Mouse (Mus musculus): ENCODE measurements around the gene Shisa5. TPM values are rescaled to one million over a fixed set of nuclear protein-coding genes. Genes with fewer than 3 reads are reported as not detected.

Shisa5 gene
- total and polyA plus RNA-seq, 3 experiments = 41.0 to 71.7 TPM; not detected in 1

GRCm38 (mm10) chr9:109007025-109007780 lies 31.2 kb upstream of the Shisa5 start:
- TF ChIP-seq NRF1 (IDR thresholded peaks at IDR 0.05; ENCODE audit: insufficient read depth, low read depth, low read length, poor library complexity, severe bottlenecking) (no peak), JUND (IDR thresholded peaks at IDR 0.05; ENCODE audit: low read depth, low read length) (no peak)
- no peak overlapping the region for H3K4me3 ChIP-seq (ENCODE audit: control insufficient read depth in 1 of 2, insufficient read depth in 1 of 2, low read depth in 2 of 2, low read length in 2 of 2)
- no peak for DNase-seq (ENCODE audit: low read depth, low spot score)
- H3K4me1 ChIP-seq (ENCODE audit: control insufficient read depth in 1 of 2, insufficient read depth in 2 of 2, low read length in 2 of 2) = no peaks in the 10 kb centered on the region
- H3K79me2 ChIP-seq (ENCODE audit: control insufficient read depth, insufficient read depth, low read length, poor library complexity) = no peaks in the 10 kb centered on the region
- H3K27ac ChIP-seq (ENCODE audit: control insufficient read depth, low read depth, low read length) = no peak overlapping the region
- H3K27me3 ChIP-seq (ENCODE audit: control insufficient read depth in 1 of 2, insufficient read depth in 2 of 2, low read length in 2 of 2) = no peaks in the 10 kb centered on the region
- H3K9ac ChIP-seq (ENCODE audit: control insufficient read depth, low read depth, low read length, poor library complexity, severe bottlenecking) = no peak overlapping the region
- no peaks in the 10 kb centered on the region for H3K36me3 ChIP-seq (ENCODE audit: control insufficient read depth in 1 of 2, insufficient read depth in 2 of 2, low read length in 2 of 2)
- no peaks in the 10 kb centered on the region for H3K9me3 ChIP-seq (replicated peaks; ENCODE audit: insufficient read depth, low read length)

GRCm38 (mm10) chr9:109008081-109008480 lies 30.3 kb upstream of the Shisa5 start:
- no peak for DNase-seq (ENCODE audit: low read depth, low spot score)
- Histone ChIP-seq H3K79me2 (ENCODE audit: control insufficient read depth, insufficient read depth, low read length, poor library complexity) (no peaks in the 10 kb centered on the region), H3K9me3 (replicated peaks; ENCODE audit: insufficient read depth, low read length) (no peaks in the 10 kb centered on the region), H3K27me3 (ENCODE audit: control insufficient read depth in 1 of 2, insufficient read depth in 2 of 2, low read length in 2 of 2) (no peaks in the 10 kb centered on the region), H3K4me3 (ENCODE audit: control insufficient read depth in 1 of 2, insufficient read depth in 1 of 2, low read depth in 2 of 2, low read length in 2 of 2) (no peak overlapping the region), H3K9ac (ENCODE audit: control insufficient read depth, low read depth, low read length, poor library complexity, severe bottlenecking) (no peak overlapping the region), H3K36me3 (ENCODE audit: control insufficient read depth in 1 of 2, insufficient read depth in 2 of 2, low read length in 2 of 2) (no peaks in the 10 kb centered on the region), H3K27ac (ENCODE audit: control insufficient read depth, low read depth, low read length) (no peak overlapping the region), H3K4me1 (ENCODE audit: control insufficient read depth in 1 of 2, insufficient read depth in 2 of 2, low read length in 2 of 2) (no peaks in the 10 kb centered on the region)
- TF ChIP-seq MYC (IDR thresholded peaks at IDR 0.05; ENCODE audit: low read depth, low read length) = no peak
- TF ChIP-seq NRF1 (IDR thresholded peaks at IDR 0.05; ENCODE audit: insufficient read depth, low read depth, low read length, poor library complexity, severe bottlenecking) = no peak
- no peak for TF ChIP-seq SIN3A (IDR thresholded peaks at IDR 0.05; ENCODE audit: low read length)
- no peak for TF ChIP-seq GATA1 (IDR thresholded peaks at IDR 0.05; ENCODE audit: low read depth, low read length)
- TF ChIP-seq NELFE (IDR thresholded peaks at IDR 0.05; ENCODE audit: low read depth, low read length) = no peak
- TF ChIP-seq RAD21 (IDR thresholded peaks at IDR 0.05; ENCODE audit: low read depth, low read length) = no peak
- TF ChIP-seq TAL1 (IDR thresholded peaks at IDR 0.05; ENCODE audit: low read length) = no peak
- no peak for TF ChIP-seq ZC3H11A (IDR thresholded peaks at IDR 0.05; ENCODE audit: low read depth, low read length)
- no peak for TF ChIP-seq POLR2A (IDR thresholded peaks at IDR 0.05; ENCODE audit: control insufficient read depth in 1 of 2, insufficient read depth in 1 of 2, low read depth in 1 of 2, low read length in 2 of 2, poor library complexity in 1 of 2)
- TF ChIP-seq SMC3 (IDR thresholded peaks at IDR 0.05; ENCODE audit: low read depth, low read length) = no peak
- TF ChIP-seq ZNF384 (IDR thresholded peaks at IDR 0.05; ENCODE audit: low read depth, low read length) = no peak
- no peak for TF ChIP-seq POLR2AphosphoS5 (IDR thresholded peaks at IDR 0.05; ENCODE audit: borderline replicate concordance, low read depth, low read length)

GRCm38 (mm10) chr9:109008994-109009635 lies 29.2 kb upstream of the Shisa5 start:
- Histone ChIP-seq H3K4me1 (ENCODE audit: control insufficient read depth in 1 of 2, insufficient read depth in 2 of 2, low read length in 2 of 2) (no peaks in the 10 kb centered on the region), H3K9ac (ENCODE audit: control insufficient read depth, low read depth, low read length, poor library complexity, severe bottlenecking) (no peak overlapping the region), H3K79me2 (ENCODE audit: control insufficient read depth, insufficient read depth, low read length, poor library complexity) (no peaks in the 10 kb centered on the region), H3K27me3 (ENCODE audit: control insufficient read depth in 1 of 2, insufficient read depth in 2 of 2, low read length in 2 of 2) (no peaks in the 10 kb centered on the region), H3K27ac (ENCODE audit: control insufficient read depth, low read depth, low read length) (no peak overlapping the region), H3K36me3 (ENCODE audit: control insufficient read depth in 1 of 2, insufficient read depth in 2 of 2, low read length in 2 of 2) (no peaks in the 10 kb centered on the region), H3K4me3 (ENCODE audit: control insufficient read depth in 1 of 2, insufficient read depth in 1 of 2, low read depth in 2 of 2, low read length in 2 of 2) (no peak overlapping the region), H3K9me3 (replicated peaks; ENCODE audit: insufficient read depth, low read length) (no peaks in the 10 kb centered on the region)
- no peak for DNase-seq (ENCODE audit: low read depth, low spot score)
- no peak for TF ChIP-seq CHD2 (IDR thresholded peaks at IDR 0.05; ENCODE audit: low read length)
- no peak for TF ChIP-seq RAD21 (IDR thresholded peaks at IDR 0.05; ENCODE audit: low read depth, low read length)
- TF ChIP-seq TCF12 (IDR thresholded peaks at IDR 0.05; ENCODE audit: low read depth, low read length) = no peak
- no peak for TF ChIP-seq TBP (IDR thresholded peaks at IDR 0.05; ENCODE audit: low read depth, low read length)
- no peak for TF ChIP-seq MXI1 (IDR thresholded peaks at IDR 0.05; ENCODE audit: low read depth, low read length)
- no peak for TF ChIP-seq RCOR1 (IDR thresholded peaks at IDR 0.05; ENCODE audit: low read depth, low read length)
- TF ChIP-seq POLR2A (IDR thresholded peaks at IDR 0.05; ENCODE audit: control insufficient read depth in 1 of 2, insufficient read depth in 1 of 2, low read depth in 1 of 2, low read length in 2 of 2, poor library complexity in 1 of 2) = no peak
- no peak for TF ChIP-seq BHLHE40 (IDR thresholded peaks at IDR 0.05; ENCODE audit: borderline replicate concordance, low read depth, low read length)
- no peak for TF ChIP-seq MAZ (IDR thresholded peaks at IDR 0.05; ENCODE audit: low read depth, low read length)
- no peak for TF ChIP-seq JUND (IDR thresholded peaks at IDR 0.05; ENCODE audit: low read depth, low read length)
- no peak for TF ChIP-seq GATA1 (IDR thresholded peaks at IDR 0.05; ENCODE audit: low read depth, low read length)
- TF ChIP-seq MEF2A (IDR thresholded peaks at IDR 0.05; ENCODE audit: extremely low read depth, insufficient replicate concordance, low read depth, low read length, poor library complexity, severe bottlenecking) = no peak
- no peak for TF ChIP-seq MAX (IDR thresholded peaks at IDR 0.05; ENCODE audit: low read length)
- TF ChIP-seq MYB (IDR thresholded peaks at IDR 0.05; ENCODE audit: low read depth, low read length) = no peak
- TF ChIP-seq CTCF (IDR thresholded peaks at IDR 0.05 in 2 of 3, conservative IDR thresholded peaks at IDR 0.05 in 1 of 3; ENCODE audit: control insufficient read depth in 1 of 3, insufficient read depth in 1 of 3, low read depth in 2 of 3, low read length in 3 of 3, poor library complexity in 1 of 3, severe bottlenecking in 1 of 3) = no peak
- TF ChIP-seq SIN3A (IDR thresholded peaks at IDR 0.05; ENCODE audit: low read length) = no peak

All from MEL (cell line).